Mouse (Mus musculus): ENCODE measurements around the gene Ppp1r15b.

The Ppp1r15b gene

GRCm38 (mm10) chr1:133130638-133131560 lies at the start of gene Ppp1r15b:
Gene Ppp1r15b, plus strand, starts transcription at chr1:133131143.
- DNase-seq (ENCODE audit: low read depth): peak; percentile 98

GRCm38 (mm10) chr1:133083003-133083546 lies 47.9 kb upstream of the Ppp1r15b start:
- DNase-seq (ENCODE audit: low read depth): no peak

- DNase-seq (ENCODE audit: low read depth): no peak
Measured at GRCm38 (mm10) chr1:133083942-133084625, 46.9 kb upstream of the Ppp1r15b start.

- DNase-seq (ENCODE audit: low read depth): no peak
Measured at GRCm38 (mm10) chr1:133084708-133085416, 46.1 kb upstream of the Ppp1r15b start.

GRCm38 (mm10) chr1:133085417-133085742 lies 45.6 kb upstream of the Ppp1r15b start:
- DNase-seq (ENCODE audit: low read depth): no peak

GRCm38 (mm10) chr1:133086804-133087203 lies 44.1 kb upstream of the Ppp1r15b start:
- DNase-seq (ENCODE audit: low read depth): no peak

- peak; percentile 74 for DNase-seq (ENCODE audit: low read depth)
Measured at GRCm38 (mm10) chr1:133087206-133087905, 43.6 kb upstream of the Ppp1r15b start.

GRCm38 (mm10) chr1:133088196-133088595 lies 42.7 kb upstream of the Ppp1r15b start:
- no peak for DNase-seq (ENCODE audit: low read depth)

GRCm38 (mm10) chr1:133089415-133089814 lies 41.5 kb upstream of the Ppp1r15b start:
- no peak for DNase-seq (ENCODE audit: low read depth)

GRCm38 (mm10) chr1:133090641-133091040 lies 40.3 kb upstream of the Ppp1r15b start:
- DNase-seq (ENCODE audit: low read depth): no peak

GRCm38 (mm10) chr1:133091483-133091882 lies 39.5 kb upstream of the Ppp1r15b start:
- DNase-seq (ENCODE audit: low read depth): no peak

GRCm38 (mm10) chr1:133093719-133094118 lies 37.2 kb upstream of the Ppp1r15b start:
- no peak for DNase-seq (ENCODE audit: low read depth)

- peak; percentile 80 for DNase-seq (ENCODE audit: low read depth)
Measured at GRCm38 (mm10) chr1:133100980-133101798, 29.8 kb upstream of the Ppp1r15b start.

GRCm38 (mm10) chr1:133102108-133102507 lies 28.8 kb upstream of the Ppp1r15b start:
- no peak for DNase-seq (ENCODE audit: low read depth)

GRCm38 (mm10) chr1:133103315-133103714 lies 27.6 kb upstream of the Ppp1r15b start:
- DNase-seq (ENCODE audit: low read depth): no peak

GRCm38 (mm10) chr1:133103871-133104270 lies 27.1 kb upstream of the Ppp1r15b start:
- DNase-seq (ENCODE audit: low read depth): no peak

GRCm38 (mm10) chr1:133116108-133116507 lies 14.8 kb upstream of the Ppp1r15b start:
- DNase-seq (ENCODE audit: low read depth): no peak

GRCm38 (mm10) chr1:133118127-133118526 lies 12.8 kb upstream of the Ppp1r15b start:
- DNase-seq (ENCODE audit: low read depth): peak; percentile 39

GRCm38 (mm10) chr1:133118844-133119243 lies 12.1 kb upstream of the Ppp1r15b start:
- DNase-seq (ENCODE audit: low read depth): no peak

- no peak for DNase-seq (ENCODE audit: low read depth)
Measured at GRCm38 (mm10) chr1:133119931-133120712, 10.8 kb upstream of the Ppp1r15b start.

All from induced T-regulatory cell, adult 2 months (primary cell).